In the genomic region with DNA sequence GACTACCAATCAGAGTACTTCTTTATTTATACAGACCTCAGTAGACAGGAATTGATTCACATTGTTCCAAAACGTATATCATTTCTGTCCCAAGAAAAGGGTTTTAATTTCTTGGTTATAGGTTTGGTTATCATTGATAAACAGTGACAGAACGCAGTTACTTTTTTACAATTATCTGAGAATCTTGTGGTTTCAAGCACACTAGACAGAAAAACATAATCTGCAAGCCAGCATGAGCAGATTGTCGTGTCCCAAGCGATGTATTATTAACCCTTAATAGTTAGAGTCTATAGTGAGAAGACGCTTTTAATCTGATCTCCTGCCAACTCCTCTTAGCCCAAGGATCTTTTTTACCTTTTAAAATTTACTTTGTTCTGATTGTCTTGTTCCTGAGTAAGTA, we compare ENCODE assay signal across 30 mouse cellular contexts.
"Had no signal": no experiment of that assay in that cellular context is flagged by ENCODE, and none has a peak within 500 bp of the region (broad histone marks: within the 10 kb centered on the region; RNA-seq: fewer than 3 reads in every experiment).

No protein-coding gene starts in this region.

- H3K4me1 ChIP-seq: limb, embryonic 10.5 days; limb, embryonic 12.5 days; limb, embryonic 13.5 days; limb, embryonic 15.5 days; liver, embryonic 12.5 days; liver, embryonic 13.5 days; liver, embryonic 15.5 days; lung, embryonic 15.5 days; megakaryocyte, embryonic 14.5 days; midbrain, embryonic 10.5 days; midbrain, embryonic 12.5 days; midbrain, embryonic 13.5 days; midbrain, embryonic 15.5 days; neural tube, embryonic 12.5 days had no signal

- H3K9me3 ChIP-seq: limb, embryonic 10.5 days; limb, embryonic 12.5 days; limb, embryonic 13.5 days; limb, embryonic 15.5 days; liver, embryonic 12.5 days; liver, embryonic 13.5 days; liver, embryonic 15.5 days; lung, embryonic 15.5 days; megakaryocyte, embryonic 14.5 days; midbrain, embryonic 10.5 days; midbrain, embryonic 12.5 days; midbrain, embryonic 13.5 days; midbrain, embryonic 15.5 days; neural tube, embryonic 12.5 days had no signal

- H3K27ac ChIP-seq: limb, embryonic 10.5 days; limb, embryonic 12.5 days; limb, embryonic 13.5 days; limb, embryonic 15.5 days; liver, embryonic 12.5 days; liver, embryonic 13.5 days; liver, embryonic 14.5 days; liver, embryonic 15.5 days; lung, embryonic 15.5 days; macrophage; midbrain, embryonic 10.5 days; midbrain, embryonic 12.5 days; midbrain, embryonic 13.5 days; midbrain, embryonic 15.5 days; neural tube, embryonic 12.5 days had no signal

- H3K4me3 ChIP-seq: limb, embryonic 10.5 days; limb, embryonic 12.5 days; limb, embryonic 13.5 days; limb, embryonic 15.5 days; liver, embryonic 12.5 days; liver, embryonic 13.5 days; liver, embryonic 15.5 days; lung, embryonic 15.5 days; megakaryocyte, embryonic 14.5 days; midbrain, embryonic 10.5 days; midbrain, embryonic 12.5 days; midbrain, embryonic 13.5 days; midbrain, embryonic 15.5 days; myocyte; neural tube, embryonic 12.5 days had no signal

- H3K27me3 ChIP-seq: limb, embryonic 12.5 days; limb, embryonic 13.5 days; limb, embryonic 15.5 days; liver, embryonic 12.5 days; liver, embryonic 13.5 days; liver, embryonic 15.5 days; lung, embryonic 15.5 days; megakaryocyte, embryonic 14.5 days; midbrain, embryonic 12.5 days; midbrain, embryonic 13.5 days; midbrain, embryonic 15.5 days; neural tube, embryonic 12.5 days had no signal

- H3K36me3 ChIP-seq: limb, embryonic 10.5 days; limb, embryonic 12.5 days; limb, embryonic 13.5 days; limb, embryonic 15.5 days; liver, embryonic 12.5 days; liver, embryonic 13.5 days; liver, embryonic 15.5 days; lung, embryonic 15.5 days; midbrain, embryonic 10.5 days; midbrain, embryonic 12.5 days; midbrain, embryonic 13.5 days; midbrain, embryonic 15.5 days; neural tube, embryonic 12.5 days had no signal

- ATAC-seq: liver, embryonic 12.5 days; liver, postnatal 0 days; lung, postnatal 0 days; midbrain, embryonic 13.5 days; midbrain, embryonic 15.5 days; midbrain, embryonic 16.5 days had no signal

- DNase-seq: left cerebral cortex, postnatal 4 days; liver; liver, embryonic 13.5 days; liver, postnatal 0 days; lung, adult 18-20 months; lung, adult 2 months; lung, embryonic 14.5 days; lung, postnatal 10 days; lung, postnatal 14 days; lung, postnatal 36 days; lung, postnatal 4 days; midbrain, embryonic 14.5 days had no signal
